In genomic region chr2:180495906-180496305, GRCm38 (mm10) we compare ENCODE assay signal across 15 mouse cellular contexts. TPM values are rescaled to one million over a fixed set of nuclear protein-coding genes. Genes with fewer than 3 reads are reported as not detected.
DNase-seq lines count a peak whose midpoint lies in the region.
"Had no signal": no experiment of that assay in that cellular context is flagged by ENCODE, and none has a peak within 500 bp of the region (broad histone marks: within the 10 kb centered on the region; RNA-seq: fewer than 3 reads in every experiment).

No protein-coding gene starts in this region.

- DNase-seq in layer of hippocampus, adult 11-12 months (ENCODE audit: low spot score), result peak; percentile 28
- no peak for DNase-seq in layer of hippocampus, postnatal 10 days (ENCODE audit: low spot score in 2 of 2)
- DNase-seq in brain, adult 2 months (ENCODE audit: low read depth, low spot score), result peak; percentile 85
- DNase-seq in frontal cortex, adult 2 months (ENCODE audit: extremely low spot score in 1 of 2, low spot score in 1 of 2), result peak; percentile 70 to 71
- peak; percentile 69 to 82 for DNase-seq in right cerebral cortex, postnatal 10 days (ENCODE audit: low spot score in 2 of 2)
- no peak for DNase-seq in spleen, adult 18-20 months
- no peak for DNase-seq in liver
- DNase-seq: adrenal gland, postnatal 10 days; cerebellum, postnatal 36 days; gastrocnemius, postnatal 10 days; heart, adult 11 months; heart, postnatal 36 days; kidney, postnatal 36 days; thymus, postnatal 25 days had no signal

RNA-seq across cellular contexts. Expression of gene Ntsr1, which starts 3.9 kb away (rescaled TPM):
- 10 to 100 TPM; 16.2 to 16.9 TPM for total RNA-seq in layer of hippocampus, postnatal 10 days (2021)
- polyA plus RNA-seq in frontal cortex, adult 2 months (2012; rRNA removed), result 4.5 and 5.2 TPM in 2 replicates
- total RNA-seq: heart, postnatal 36 days had no signal
- polyA plus RNA-seq: macrophage had no signal

RNA-seq across cellular contexts. Expression of gene Slco4a1, which starts 39.9 kb away (rescaled TPM):
- total RNA-seq in layer of hippocampus, postnatal 10 days (2021), result 1 to 10 TPM; 1.5 to 2.6 TPM
- polyA plus RNA-seq in frontal cortex, adult 2 months (2012; rRNA removed), result 3.1 and 3.4 TPM in 2 replicates

Comparison
In these comparisons a context has a peak if more than half of its experiments do, and no peak if none do; other contexts are left out.
1. DNase-seq: peak in layer of hippocampus, adult 11-12 months (single experiment), brain, adult 2 months (single experiment), frontal cortex, adult 2 months (2 of 2) and right cerebral cortex, postnatal 10 days (2 of 2); none in layer of hippocampus, postnatal 10 days (0 of 2), spleen, adult 18-20 months (0 of 2) and liver (single experiment).